Mouse (Mus musculus) CH12.LX (cell line): ENCODE data around the gene Gm45837.

Experiments
- BHLHE40 ChIP-seq: IDR thresholded peaks from 2 replicates; pipeline ENCODE4 v1.6.1; 2011; ENCODE audit warnings: mild to moderate bottlenecking, low read depth, low read length, improper control_type of control experiment
- CHD2 ChIP-seq: IDR thresholded peaks from 2 replicates; pipeline ENCODE4 v1.6.1; 2011; ENCODE audit warnings: low read length, improper control_type of control experiment
- CTCF ChIP-seq, 2 experiments: IDR thresholded peaks in 1 of 2; conservative IDR thresholded peaks in 1 of 2; 2 replicates each; pipeline ENCODE4 v1.5.1; 2011 to 2012; ENCODE audit warnings: low read depth in 2 of 2, low read length in 2 of 2, improper control_type of control experiment in 1 of 2, inconsistent platforms in 1 of 2, mild to moderate bottlenecking in 1 of 2, moderate library complexity in 1 of 2
- EP300 ChIP-seq: IDR thresholded peaks from 2 replicates; pipeline ENCODE4 v1.6.1; 2011; ENCODE audit warnings: low read length, improper control_type of control experiment
- ETS1 ChIP-seq: conservative IDR thresholded peaks from 2 replicates; pipeline ENCODE4 v1.6.1; 2012; ENCODE audit warnings: low read depth, mild to moderate bottlenecking, inconsistent platforms, low read length, improper control_type of control experiment, moderate library complexity
- MAFK ChIP-seq: IDR thresholded peaks from 2 replicates; pipeline ENCODE4 v1.6.1; 2011; ENCODE audit warnings: low read length, improper control_type of control experiment; ENCODE audit not compliant: insufficient replicate concordance
- MXI1 ChIP-seq: IDR thresholded peaks from 2 replicates; pipeline ENCODE4 v1.6.1; 2011; ENCODE audit warnings: mild to moderate bottlenecking, low read depth, low read length, improper control_type of control experiment
- NELFE ChIP-seq: IDR thresholded peaks from 2 replicates; pipeline ENCODE4 v1.6.1; 2011; ENCODE audit warnings: low read depth, low read length, improper control_type of control experiment
- NRF1 ChIP-seq: IDR thresholded peaks from 2 replicates; pipeline ENCODE4 v1.6.1; 2014; ENCODE audit warnings: low read depth, mild to moderate bottlenecking, inconsistent platforms, low read length, improper control_type of control experiment, moderate library complexity
- PAX5 ChIP-seq: IDR thresholded peaks from 2 replicates; pipeline ENCODE4 v1.6.1; 2012; ENCODE audit warnings: low read length, inconsistent platforms, mixed read lengths
- POLR2A ChIP-seq: IDR thresholded peaks from 2 replicates; pipeline ENCODE4 v1.6.1; 2011; ENCODE audit warnings: low read depth, mild to moderate bottlenecking, improper control_type of control experiment, low read length
- RCOR1 ChIP-seq: conservative IDR thresholded peaks from 2 replicates; pipeline ENCODE4 v1.6.1; 2012; ENCODE audit warnings: low read depth, mild to moderate bottlenecking, inconsistent platforms, low read length, improper control_type of control experiment

DNA sequence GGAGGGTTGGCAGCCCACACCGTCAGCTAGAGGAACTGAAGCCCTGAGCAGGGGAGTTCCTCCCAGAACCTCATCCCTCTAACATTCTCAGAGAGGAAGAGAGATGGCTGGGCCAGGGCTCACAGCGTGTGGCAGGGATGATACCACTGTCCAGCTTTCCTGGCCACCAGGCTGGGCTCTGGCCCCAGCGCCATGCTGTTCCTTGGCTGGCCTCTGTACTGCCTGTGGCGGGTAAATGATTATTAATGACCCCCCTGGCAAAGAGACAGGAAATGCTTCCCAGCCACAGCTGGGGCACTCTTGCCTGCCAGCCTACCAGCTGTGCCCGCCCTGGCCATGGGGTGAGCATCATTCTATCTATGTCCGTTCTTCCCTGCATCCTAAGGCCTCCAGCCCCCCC lies 44.5 kb downstream of the Gm45837 start:
- TF ChIP-seq POLR2A (no peak), CTCF (conservative IDR thresholded peaks at IDR 0.05 in 1 of 2, IDR thresholded peaks at IDR 0.05 in 1 of 2; ENCODE audit: low read depth in 2 of 2, low read length in 2 of 2) (no peak), BHLHE40 (no peak), CHD2 (no peak), EP300 (no peak), ETS1 (no peak), RCOR1 (no peak), NRF1 (no peak), MXI1 (no peak), NELFE (no peak), PAX5 (no peak), MAFK (no peak)
